Mouse (Mus musculus): ENCODE data around the gene Wapl. TPM values are rescaled to one million over a fixed set of nuclear protein-coding genes. Genes with fewer than 3 reads are reported as not detected.

The Wapl gene
- total RNA-seq, 1 experiment, result 82.9 TPM

GRCm38 (mm10) chr14:34635721-34636120 lies 38.0 kb upstream of the Wapl start:
- TF ChIP-seq CHD2 (IDR thresholded peaks at IDR 0.05; ENCODE audit: low read depth, low read length), result no peak
- no peak for TF ChIP-seq HCFC1 (IDR thresholded peaks at IDR 0.05; ENCODE audit: borderline replicate concordance, insufficient read depth, low read length)
- no peak for TF ChIP-seq ZNF384 (IDR thresholded peaks at IDR 0.05; ENCODE audit: low read depth, low read length)
- TF ChIP-seq MAFK (IDR thresholded peaks at IDR 0.05; ENCODE audit: insufficient read depth, low read depth, low read length), result no peak
- TF ChIP-seq ZC3H11A (IDR thresholded peaks at IDR 0.05; ENCODE audit: borderline replicate concordance, low read depth, low read length), result no peak
- in situ Hi-C loops (cut with MboI; ENCODE audit: low sequenced_read_pairs in 2 of 2, unreplicated experiment in 2 of 2), result no loop called here

GRCm38 (mm10) chr14:34644140-34644539 lies 29.6 kb upstream of the Wapl start:
- no peak overlapping the region for H3K4me3 ChIP-seq (ENCODE audit: insufficient read depth in 1 of 2, low read depth in 1 of 2, low read length in 2 of 2, poor library complexity in 1 of 2, severe bottlenecking in 1 of 2)
- no peaks in the 10 kb centered on the region for H3K9me3 ChIP-seq (ENCODE audit: control insufficient read depth, insufficient read depth, low read depth, low read length)
- H3K9ac ChIP-seq (ENCODE audit: insufficient read depth, low read depth, low read length, poor library complexity, severe bottlenecking), result no peak overlapping the region
- no peaks in the 10 kb centered on the region for H3K36me3 ChIP-seq (ENCODE audit: control insufficient read depth, insufficient read depth, low read length, poor library complexity, severe bottlenecking)
- no peak for DNase-seq (ENCODE audit: low read depth, low spot score)
- H3K4me1 ChIP-seq (ENCODE audit: control insufficient read depth in 2 of 2, insufficient read depth in 2 of 2, low read length in 2 of 2, poor library complexity in 1 of 2), result peaks cover 0 to 3% of the 10 kb centered on the region in 2 experiments; a peak in 1 of 4 replicates
- no peak overlapping the region for H3K27ac ChIP-seq (ENCODE audit: insufficient read depth, low read depth, low read length, poor library complexity, severe bottlenecking)
- TF ChIP-seq HCFC1 (IDR thresholded peaks at IDR 0.05; ENCODE audit: borderline replicate concordance, insufficient read depth, low read length), result no peak
- TF ChIP-seq CHD2 (IDR thresholded peaks at IDR 0.05; ENCODE audit: low read depth, low read length), result no peak
- no peak for TF ChIP-seq MAFK (IDR thresholded peaks at IDR 0.05; ENCODE audit: insufficient read depth, low read depth, low read length)
- no peak for TF ChIP-seq ZNF384 (IDR thresholded peaks at IDR 0.05; ENCODE audit: low read depth, low read length)
- TF ChIP-seq ZC3H11A (IDR thresholded peaks at IDR 0.05; ENCODE audit: borderline replicate concordance, low read depth, low read length), result no peak
- in situ Hi-C loops (cut with MboI; ENCODE audit: low sequenced_read_pairs in 2 of 2, unreplicated experiment in 2 of 2), result no loop called here

More at GRCm38 (mm10) chr14:34635721-34636120, 38.0 kb upstream of the Wapl start:
- H3K4me1 ChIP-seq (ENCODE audit: control insufficient read depth in 2 of 2, insufficient read depth in 2 of 2, low read length in 2 of 2, poor library complexity in 1 of 2), result peaks cover 0 to 6% of the 10 kb centered on the region in 2 experiments; a peak in 1 of 4 replicates
- H3K9me3 ChIP-seq (ENCODE audit: control insufficient read depth, insufficient read depth, low read depth, low read length), result no peaks in the 10 kb centered on the region
- H3K9ac ChIP-seq (ENCODE audit: insufficient read depth, low read depth, low read length, poor library complexity, severe bottlenecking), result no peak overlapping the region
- H3K27ac ChIP-seq (ENCODE audit: insufficient read depth, low read depth, low read length, poor library complexity, severe bottlenecking), result no peak overlapping the region
- H3K36me3 ChIP-seq (ENCODE audit: control insufficient read depth, insufficient read depth, low read length, poor library complexity, severe bottlenecking), result no peaks in the 10 kb centered on the region
- no peak overlapping the region for H3K4me3 ChIP-seq (ENCODE audit: insufficient read depth in 1 of 2, low read depth in 1 of 2, low read length in 2 of 2, poor library complexity in 1 of 2, severe bottlenecking in 1 of 2)
- no peak for DNase-seq (ENCODE audit: low read depth, low spot score)

GRCm38 (mm10) chr14:34647870-34648475 lies 25.8 kb upstream of the Wapl start:
- Histone ChIP-seq H3K27ac (ENCODE audit: insufficient read depth, low read depth, low read length, poor library complexity, severe bottlenecking) (no peak overlapping the region), H3K4me3 (ENCODE audit: insufficient read depth in 1 of 2, low read depth in 1 of 2, low read length in 2 of 2, poor library complexity in 1 of 2, severe bottlenecking in 1 of 2) (no peak overlapping the region), H3K4me1 (ENCODE audit: control insufficient read depth in 2 of 2, insufficient read depth in 2 of 2, low read length in 2 of 2, poor library complexity in 1 of 2) (peaks cover 0 to 3% of the 10 kb centered on the region in 2 experiments; a peak in 1 of 4 replicates), H3K36me3 (ENCODE audit: control insufficient read depth, insufficient read depth, low read length, poor library complexity, severe bottlenecking) (no peaks in the 10 kb centered on the region), H3K9ac (ENCODE audit: insufficient read depth, low read depth, low read length, poor library complexity, severe bottlenecking) (no peak overlapping the region), H3K9me3 (ENCODE audit: control insufficient read depth, insufficient read depth, low read depth, low read length) (no peaks in the 10 kb centered on the region)
- no peak for TF ChIP-seq ZNF384 (IDR thresholded peaks at IDR 0.05; ENCODE audit: low read depth, low read length)
- no peak for TF ChIP-seq HCFC1 (IDR thresholded peaks at IDR 0.05; ENCODE audit: borderline replicate concordance, insufficient read depth, low read length)
- TF ChIP-seq MAFK (IDR thresholded peaks at IDR 0.05; ENCODE audit: insufficient read depth, low read depth, low read length), result no peak
- no peak for TF ChIP-seq ZC3H11A (IDR thresholded peaks at IDR 0.05; ENCODE audit: borderline replicate concordance, low read depth, low read length)
- no peak for TF ChIP-seq CHD2 (IDR thresholded peaks at IDR 0.05; ENCODE audit: low read depth, low read length)
- in situ Hi-C loops (cut with MboI; ENCODE audit: low sequenced_read_pairs in 2 of 2, unreplicated experiment in 2 of 2), result no loop called here
- no peak for DNase-seq (ENCODE audit: low read depth, low spot score)

GRCm38 (mm10) chr14:34657131-34657530 lies 16.6 kb upstream of the Wapl start:
- DNase-seq (ENCODE audit: low read depth, low spot score), result no peak
- in situ Hi-C loops (cut with MboI; ENCODE audit: low sequenced_read_pairs in 2 of 2, unreplicated experiment in 2 of 2), result no loop called here

More at GRCm38 (mm10) chr14:34657131-34657530, 16.6 kb upstream of the Wapl start:
- H3K4me1 ChIP-seq (ENCODE audit: control insufficient read depth in 2 of 2, insufficient read depth in 2 of 2, low read length in 2 of 2, poor library complexity in 1 of 2), result peaks cover 6 to 19% of the 10 kb centered on the region in 2 experiments; a peak in 3 of 4 replicates
- H3K36me3 ChIP-seq (ENCODE audit: control insufficient read depth, insufficient read depth, low read length, poor library complexity, severe bottlenecking), result no peaks in the 10 kb centered on the region
- TF ChIP-seq ZC3H11A (IDR thresholded peaks at IDR 0.05; ENCODE audit: borderline replicate concordance, low read depth, low read length) (no peak), CHD2 (IDR thresholded peaks at IDR 0.05; ENCODE audit: low read depth, low read length) (no peak), MAFK (IDR thresholded peaks at IDR 0.05; ENCODE audit: insufficient read depth, low read depth, low read length) (no peak), ZNF384 (IDR thresholded peaks at IDR 0.05; ENCODE audit: low read depth, low read length) (no peak)
- H3K27ac ChIP-seq (ENCODE audit: insufficient read depth, low read depth, low read length, poor library complexity, severe bottlenecking), result no peak overlapping the region
- H3K9ac ChIP-seq (ENCODE audit: insufficient read depth, low read depth, low read length, poor library complexity, severe bottlenecking), result peak overlapping the region; percentile 63; the same call in 1 of the 2 replicates
- H3K4me3 ChIP-seq (ENCODE audit: insufficient read depth in 1 of 2, low read depth in 1 of 2, low read length in 2 of 2, poor library complexity in 1 of 2, severe bottlenecking in 1 of 2), result peak overlapping the region; percentile 39 to 43; a peak in 3 of 4 replicates
- H3K9me3 ChIP-seq (ENCODE audit: control insufficient read depth, insufficient read depth, low read depth, low read length), result no peaks in the 10 kb centered on the region

Measured in ES-E14 (cell line).